Mouse (Mus musculus) adrenal gland, postnatal 36 days (tissue): Measurements from ENCODE around the gene Evi5l. TPM values are rescaled to one million over a fixed set of nuclear protein-coding genes. Genes with fewer than 3 reads are reported as not detected.

ENCODE experiments used
- total RNA-seq, 2 experiments: library from RNA; stranded (reverse); gene quantifications; 2 replicates each; pipeline ENCODE4 v1.2.3; 2021

Gene Evi5l
- total RNA-seq, 2 experiments from 2014 or later, result 29.4 to 38.5 TPM

Other genes starting within 250 kb of the Evi5l start
- 1 to 10 TPM; 1.7 to 3.0 TPM for gene Cd209b, start 239.7 kb upstream of the Evi5l start, total RNA-seq
- gene Cd209c, start 211.8 kb upstream of the Evi5l start, total RNA-seq, result 1 to 10 TPM in 1 of 2 experiments, not detected in 1; 1.0 TPM
- 1 to 10 TPM; 1.5 to 3.6 TPM for gene Cd209f, start 60.7 kb upstream of the Evi5l start, total RNA-seq
- gene Cd209g, start 32.5 kb upstream of the Evi5l start, total RNA-seq, result 1 to 10 TPM in 1 of 2 experiments, under 1 TPM in 1; 0.86 to 1.1 TPM
- gene Prr36, start 50.9 kb downstream of the Evi5l start, total RNA-seq, result 1 to 10 TPM; 3.7 to 4.0 TPM
- gene Lrrc8e, start 60.3 kb downstream of the Evi5l start, total RNA-seq, result 10 to 100 TPM; 21.4 to 24.1 TPM
- gene Map2k7, start 72.2 kb downstream of the Evi5l start, total RNA-seq, result 10 to 100 TPM; 89.3 to 95.0 TPM
- 1 to 10 TPM in 1 of 2 experiments, not detected in 1; 1.7 TPM for gene Gm49320, start 72.3 kb downstream of the Evi5l start, total RNA-seq
- 10 to 100 TPM; 11.1 to 11.5 TPM for gene Tgfbr3l, start 81.6 kb downstream of the Evi5l start, total RNA-seq
- gene Snapc2, start 86.5 kb downstream of the Evi5l start, total RNA-seq, result 10 to 100 TPM; 25.6 to 32.1 TPM
- gene Ctxn1, start 92.7 kb downstream of the Evi5l start, total RNA-seq, result 1 to 10 TPM; 5.5 to 7.3 TPM
- 10 to 100 TPM; 93.2 to 96.9 TPM for gene Timm44, start 109.3 kb downstream of the Evi5l start, total RNA-seq
- 10 to 100 TPM; 14.8 to 15.5 TPM for gene Ccl25, start 158.6 kb downstream of the Evi5l start, total RNA-seq
- gene Elavl1, start 158.8 kb downstream of the Evi5l start, total RNA-seq, result 100 to 1,000 TPM in 1 of 2 experiments, 10 to 100 TPM in 1; 96.6 to 121 TPM